Mouse (Mus musculus) hindlimb bud, embryonic 11.5 days (tissue): ENCODE measurements around the gene Lcp1.
A peak's percentile ranks its signal among the peaks of the same experiment; 100 is the strongest.
"Not testable (repeated sequence)": the region's sequence is repeated elsewhere in the genome, so short reads cannot be mapped to it uniquely, and the experiment has no call there.

ENCODE experiments used
- DNase-seq: peaks from one replicate; pipeline ENCODE4 v3.0.0-alpha.2; 2012; ENCODE audit warnings: low read depth, low spot score; ENCODE audit errors: extremely low spot score

Gene Lcp1

DNA sequence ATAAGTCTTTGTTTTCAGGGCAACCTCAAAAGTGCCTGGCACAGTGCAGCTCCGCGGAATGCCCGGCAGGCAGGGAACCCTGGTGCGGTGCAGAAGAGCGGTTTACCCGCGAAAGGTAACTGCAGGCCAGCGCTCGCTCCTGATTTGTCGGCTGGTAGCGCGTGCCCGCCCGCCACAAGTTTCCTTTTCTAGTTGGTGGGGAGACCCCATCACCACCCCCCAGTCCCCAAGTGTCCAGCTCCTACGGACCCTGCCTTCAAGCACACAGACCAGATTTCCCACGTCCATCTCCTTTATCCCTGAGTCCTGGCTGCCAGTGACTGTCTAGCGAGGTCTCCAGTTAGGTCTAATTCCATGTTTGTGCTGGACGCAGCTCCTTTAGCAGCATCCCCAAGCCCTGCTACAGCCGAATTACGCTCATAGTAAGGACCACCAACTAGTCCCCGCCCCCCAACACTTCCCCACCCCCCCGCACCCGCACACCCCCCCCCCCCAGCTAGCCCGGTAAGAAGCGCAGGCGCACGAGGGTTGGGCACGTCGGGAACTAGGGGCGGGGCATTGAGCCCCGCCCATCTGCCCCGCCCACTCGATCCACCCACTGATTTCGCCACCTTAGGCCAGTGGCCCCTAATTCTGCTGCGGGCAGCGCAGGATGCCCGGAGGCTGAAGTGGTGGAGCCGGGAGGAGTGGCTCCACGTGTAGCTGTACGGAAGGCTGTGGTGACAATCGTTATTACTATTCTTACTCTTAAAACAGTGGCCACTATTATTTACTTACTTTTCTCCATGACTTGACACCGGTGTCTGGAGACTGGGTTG lies at the start of gene Lcp1, which contains the start of gene Lrrc63:
Lcp1 (plus strand) TSS at position 601 of the 818 bp plus-strand sequence.
Lrrc63 (minus strand) TSS at position 381 of the 818 bp plus-strand sequence.
- DNase-seq: peak; percentile 54

DNA sequence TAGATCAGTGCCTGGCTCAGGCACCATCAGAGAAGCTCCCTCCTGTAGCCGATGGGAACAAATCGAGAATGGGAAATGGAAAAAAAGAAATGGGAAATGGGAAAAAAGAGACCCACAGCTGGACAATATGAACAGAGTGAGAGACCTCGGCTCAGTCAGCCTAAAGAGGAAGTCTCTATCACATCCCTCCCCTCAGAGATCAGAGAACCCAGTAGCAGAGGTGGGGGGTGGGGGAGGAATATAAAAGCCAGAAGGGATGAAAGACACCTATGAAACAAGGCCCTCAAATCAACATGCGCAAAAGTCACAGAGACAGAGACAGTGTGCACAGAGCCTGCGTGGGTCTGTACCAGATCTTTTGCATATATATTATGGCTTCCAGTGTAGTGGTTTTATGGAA lies 27.9 kb upstream of the Lcp1 start:
- DNase-seq: no peak

DNA sequence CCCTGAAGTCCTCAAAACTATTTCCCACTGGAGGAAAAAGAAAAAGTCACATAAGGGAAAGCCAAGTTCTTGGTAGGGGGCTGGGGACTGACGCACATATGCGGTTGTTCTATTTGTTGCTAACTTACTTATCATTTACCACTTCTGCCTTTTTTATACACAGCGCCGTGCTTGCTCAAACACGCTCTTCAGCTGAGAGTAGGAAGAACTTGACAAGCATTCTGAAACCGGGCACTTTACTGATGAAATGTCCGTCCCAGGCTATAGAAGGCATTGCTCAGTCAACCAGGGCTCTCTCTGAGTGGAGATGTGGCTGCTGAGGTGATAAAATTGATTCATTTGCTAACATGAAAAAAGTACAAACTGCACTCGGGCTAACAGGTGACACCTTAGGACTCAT lies 9.2 kb upstream of the Lcp1 start:
- DNase-seq: no peak

DNA sequence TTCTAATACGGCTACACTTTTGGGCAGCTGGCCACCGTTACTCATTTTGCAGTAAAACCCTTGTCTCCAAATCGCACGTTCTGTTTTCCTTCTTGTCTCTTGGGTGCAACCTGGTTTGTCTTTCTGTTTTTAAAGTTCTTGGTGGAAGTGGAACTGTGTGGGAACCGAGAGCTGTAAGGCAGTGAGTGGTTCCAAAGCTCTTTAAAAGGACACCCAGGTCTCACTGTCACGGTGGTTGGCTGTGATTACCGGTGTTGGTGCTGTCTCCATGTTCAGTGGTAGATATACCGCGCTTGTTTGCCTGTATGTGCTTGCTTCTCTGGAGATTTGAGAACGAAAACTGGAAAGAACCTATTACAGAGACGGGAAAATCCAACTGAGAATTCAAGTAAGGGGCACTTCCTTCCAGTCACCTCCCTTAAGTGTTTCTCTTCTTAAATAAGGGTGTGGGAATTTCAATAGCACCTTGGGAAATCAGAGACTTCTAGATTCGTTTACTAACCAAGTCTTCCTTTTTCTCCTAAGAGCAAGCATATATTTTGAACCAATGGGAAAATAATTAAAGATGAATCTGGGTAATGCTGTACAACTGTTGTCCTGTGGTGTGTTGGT lies 529 bp downstream of the Lcp1 start:
- no peak for DNase-seq

DNA sequence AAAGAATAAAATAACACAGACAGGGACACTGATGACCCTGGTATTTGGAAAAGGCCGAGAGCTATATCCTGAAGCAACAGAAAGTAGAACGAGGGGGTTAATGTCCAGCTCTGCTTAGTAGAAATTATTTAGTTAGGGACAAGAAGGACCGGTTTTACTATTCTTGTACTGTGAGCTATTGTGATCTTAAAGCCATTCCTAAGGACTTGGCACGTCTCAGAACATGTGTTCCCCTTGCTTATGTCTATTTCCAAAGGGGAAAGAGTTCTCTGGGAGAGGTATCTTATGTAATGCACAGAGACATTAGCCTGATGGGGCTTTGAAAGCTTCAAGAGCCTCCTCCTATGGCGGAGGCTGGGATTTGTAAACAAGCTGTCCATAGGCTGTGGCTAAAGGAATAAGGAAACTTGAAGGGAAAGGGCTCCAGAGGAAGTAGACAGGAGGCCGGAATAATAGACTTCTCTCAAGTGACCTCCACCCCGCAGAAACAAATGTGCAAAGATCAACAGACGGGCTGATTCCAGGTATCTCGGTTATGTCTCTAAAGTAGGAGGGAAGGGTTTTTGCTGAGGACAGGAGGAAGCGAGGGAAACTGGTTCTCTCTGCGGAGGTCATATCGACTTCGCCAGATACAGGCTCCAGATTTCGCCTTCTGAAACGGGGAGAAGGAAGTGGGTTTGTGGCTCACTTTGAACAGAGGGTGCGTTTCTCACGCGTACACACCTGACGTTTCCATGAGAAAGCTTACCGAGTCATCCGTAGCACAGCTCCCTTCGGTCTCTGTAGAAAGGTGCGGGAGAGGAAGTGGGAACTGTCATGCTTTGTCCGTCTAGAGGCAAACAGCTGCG lies 5.4 kb downstream of the Lcp1 start:
- no peak for DNase-seq

DNA sequence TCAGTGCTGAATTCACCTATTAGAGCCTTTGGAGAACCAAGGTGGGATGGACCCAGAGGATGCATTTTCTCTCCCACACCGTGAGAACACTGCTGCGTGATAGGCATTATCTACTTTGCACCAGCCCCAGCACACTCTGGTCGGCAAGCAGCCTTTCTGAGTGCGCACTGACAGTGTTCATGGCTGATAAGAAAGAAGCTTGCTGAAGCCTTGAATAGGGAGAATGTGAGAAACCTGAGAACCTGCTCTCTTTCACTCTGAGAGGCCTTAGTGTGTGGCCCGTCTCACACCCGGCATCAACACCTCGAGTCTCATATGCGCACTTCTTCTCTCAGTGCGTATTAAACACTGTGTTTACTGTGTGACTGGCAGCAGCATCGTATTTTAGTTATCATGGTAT lies 7.6 kb downstream of the Lcp1 start:
- DNase-seq: no peak

DNA sequence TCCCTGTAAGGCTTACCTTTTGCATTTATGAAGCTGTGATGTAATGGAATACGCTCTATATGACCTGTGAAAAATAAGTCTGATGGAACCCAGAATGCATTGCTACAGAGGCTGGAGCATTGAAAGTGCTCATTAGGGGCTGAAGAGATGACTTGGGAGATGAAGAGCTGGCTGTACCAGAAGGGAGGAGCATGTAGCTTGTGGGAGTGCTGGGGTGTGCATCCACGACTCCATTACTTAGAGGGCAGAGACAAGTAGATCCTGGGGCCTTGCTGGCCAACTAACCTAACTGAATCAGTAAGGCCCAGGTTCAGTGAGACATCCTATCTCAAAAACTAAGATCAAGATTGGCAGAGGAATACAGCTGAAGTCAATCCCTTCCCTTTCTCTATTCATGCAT lies 8.3 kb downstream of the Lcp1 start:
- no peak for DNase-seq

DNA sequence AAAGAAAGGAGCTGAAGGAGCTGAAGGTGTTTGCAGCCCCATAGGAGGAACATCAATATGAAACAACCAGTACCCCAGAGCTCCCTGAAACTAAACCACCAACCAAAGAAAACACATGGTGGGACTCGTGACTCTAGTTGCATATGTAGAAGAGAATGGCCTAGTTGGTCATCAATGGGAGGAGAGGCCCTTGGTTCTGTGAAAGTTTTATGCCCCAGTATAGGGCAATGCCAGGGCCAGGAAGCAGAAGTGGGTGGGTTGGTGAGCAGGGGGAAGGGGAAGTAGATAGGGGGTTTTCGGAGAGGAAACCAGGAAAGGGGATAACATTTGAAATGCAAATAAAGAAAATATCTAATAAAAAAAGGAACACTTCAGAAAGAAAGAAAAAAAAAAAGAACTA lies 16.8 kb downstream of the Lcp1 start:
- DNase-seq: not testable (repeated sequence)

DNA sequence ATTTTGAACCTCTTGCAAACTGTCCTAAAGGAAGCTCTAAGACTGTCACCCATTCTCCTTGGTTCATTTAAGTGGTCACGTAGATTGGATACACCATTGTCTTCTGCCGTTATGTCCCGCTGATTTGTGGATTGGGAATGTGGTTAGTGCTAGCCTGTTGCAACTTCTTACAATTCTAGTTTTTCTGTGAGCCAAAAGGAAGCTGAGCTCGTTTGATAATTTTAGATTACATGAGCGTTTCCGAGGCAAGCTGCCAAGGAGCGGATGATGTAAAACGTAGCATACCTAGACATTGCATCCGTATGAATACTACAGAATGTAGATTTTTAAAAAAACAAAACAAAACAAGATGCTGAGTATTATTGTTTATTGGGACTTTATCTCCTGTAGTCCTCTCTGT lies 17.3 kb downstream of the Lcp1 start:
- no peak for DNase-seq

DNA sequence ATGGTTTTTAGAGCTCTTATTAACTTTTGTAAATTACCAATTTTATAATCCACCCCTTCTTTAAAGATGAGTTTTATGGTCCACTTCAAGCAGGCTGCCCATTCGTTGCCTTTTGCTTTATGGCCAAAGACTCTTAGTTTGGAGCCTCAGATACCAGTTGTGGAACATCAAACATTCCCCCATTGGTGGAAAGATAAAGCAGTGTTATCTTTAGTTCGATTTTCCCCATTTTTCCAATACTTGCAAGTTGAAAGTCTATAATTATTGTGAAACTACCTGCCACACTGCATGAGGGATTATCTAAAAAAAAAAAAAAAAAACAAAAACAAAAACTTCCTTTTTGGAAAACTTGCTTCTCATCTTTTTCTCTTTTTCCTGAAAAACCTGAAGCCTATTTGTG lies 19.8 kb downstream of the Lcp1 start:
- DNase-seq: no peak

DNA sequence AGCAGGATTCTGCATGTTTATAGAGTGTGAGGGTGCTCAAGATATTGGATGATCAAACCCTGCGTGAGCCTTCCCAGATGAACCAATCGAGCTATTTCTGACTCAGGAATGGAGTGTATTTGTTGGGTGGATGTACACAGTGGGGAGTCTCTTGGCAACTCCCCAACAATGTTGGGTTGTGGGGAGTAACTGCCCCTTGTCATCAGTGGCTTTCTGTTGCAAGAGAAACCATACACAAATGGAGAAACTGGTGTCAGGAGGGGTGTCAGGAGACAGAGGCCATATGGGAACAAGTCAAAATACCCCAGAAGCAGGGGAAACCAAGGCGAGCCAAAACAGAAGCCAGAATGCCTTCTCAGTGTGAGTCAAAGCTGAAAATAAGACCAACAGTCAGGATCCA lies 20.2 kb downstream of the Lcp1 start:
- no peak for DNase-seq

DNA sequence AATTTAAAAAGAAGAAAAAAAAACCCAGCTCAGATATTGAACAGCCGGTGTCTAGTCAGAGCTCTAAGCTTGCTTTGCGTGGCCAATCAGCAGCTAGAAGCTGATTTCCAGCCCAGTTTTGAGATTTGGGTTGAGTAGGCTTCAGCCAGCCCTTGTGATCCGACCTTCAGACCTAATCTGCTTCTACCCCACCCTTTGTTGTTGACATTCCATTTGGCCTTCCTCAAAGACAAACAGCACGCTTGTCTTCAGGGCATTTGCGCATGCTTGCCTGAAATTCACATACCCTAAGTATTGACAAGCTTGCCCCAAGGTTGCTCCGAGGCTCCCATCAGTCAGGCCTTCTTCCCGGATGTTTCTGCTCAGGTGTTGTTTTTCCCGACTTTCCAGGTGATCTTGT lies 23.6 kb downstream of the Lcp1 start:
- no peak for DNase-seq

DNA sequence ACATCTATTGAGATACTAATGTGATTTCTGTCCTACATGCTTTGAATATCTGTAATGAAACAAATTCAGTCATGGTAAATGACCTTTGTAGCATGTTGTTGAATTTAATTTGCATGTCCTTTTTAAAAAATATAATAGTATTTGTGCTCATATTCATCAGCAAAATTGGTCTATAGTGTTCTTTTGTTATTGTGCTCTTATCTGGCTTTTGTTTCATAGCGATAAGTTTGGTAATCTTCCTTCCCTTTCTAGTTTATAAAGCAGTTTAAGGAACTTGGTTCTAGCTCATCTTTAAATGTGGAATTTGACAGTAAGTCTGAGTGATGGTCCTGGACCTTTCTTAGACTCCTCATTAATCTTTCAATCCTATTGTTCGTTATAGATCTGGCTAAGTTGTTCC lies 28.5 kb downstream of the Lcp1 start:
- no peak for DNase-seq

DNA sequence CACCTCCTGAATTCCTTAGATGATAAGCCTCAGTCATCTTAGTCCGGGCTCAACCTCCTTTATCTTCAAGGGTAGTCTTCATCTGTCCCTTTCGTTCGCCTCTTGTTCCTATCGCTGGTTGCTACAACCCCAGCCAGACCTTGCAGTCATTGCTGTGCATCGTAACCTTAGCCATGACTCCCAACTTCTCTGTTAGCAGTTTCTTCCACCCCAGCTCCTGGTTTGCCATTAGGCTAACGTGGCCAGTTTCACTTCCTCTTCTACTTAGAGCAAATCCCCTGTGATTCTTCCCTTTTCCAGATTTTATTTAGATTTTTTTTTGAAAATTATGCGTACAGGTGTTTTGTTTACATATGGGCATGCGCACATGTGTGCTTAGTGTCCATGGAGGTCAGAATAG lies 33.0 kb downstream of the Lcp1 start:
- DNase-seq: no peak

DNA sequence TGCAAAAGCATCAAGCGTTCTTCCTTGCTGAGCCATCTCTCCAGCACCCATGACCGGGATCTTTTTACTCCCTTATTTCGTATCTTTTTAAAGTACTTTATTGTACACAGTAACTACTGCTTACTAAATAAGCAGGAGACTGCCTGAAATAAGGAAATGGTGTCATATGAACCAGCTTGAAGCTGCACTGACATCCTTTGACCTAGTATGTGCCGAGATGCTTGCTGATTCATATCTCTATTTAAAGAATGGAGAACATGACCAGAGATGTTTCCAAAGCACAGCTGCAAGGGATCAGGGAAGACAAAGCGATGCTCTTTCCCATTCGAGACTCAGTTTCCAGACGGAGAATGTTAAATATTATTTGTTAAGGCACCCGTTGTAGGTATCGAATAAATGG lies 33.4 kb downstream of the Lcp1 start:
- DNase-seq: no peak

DNA sequence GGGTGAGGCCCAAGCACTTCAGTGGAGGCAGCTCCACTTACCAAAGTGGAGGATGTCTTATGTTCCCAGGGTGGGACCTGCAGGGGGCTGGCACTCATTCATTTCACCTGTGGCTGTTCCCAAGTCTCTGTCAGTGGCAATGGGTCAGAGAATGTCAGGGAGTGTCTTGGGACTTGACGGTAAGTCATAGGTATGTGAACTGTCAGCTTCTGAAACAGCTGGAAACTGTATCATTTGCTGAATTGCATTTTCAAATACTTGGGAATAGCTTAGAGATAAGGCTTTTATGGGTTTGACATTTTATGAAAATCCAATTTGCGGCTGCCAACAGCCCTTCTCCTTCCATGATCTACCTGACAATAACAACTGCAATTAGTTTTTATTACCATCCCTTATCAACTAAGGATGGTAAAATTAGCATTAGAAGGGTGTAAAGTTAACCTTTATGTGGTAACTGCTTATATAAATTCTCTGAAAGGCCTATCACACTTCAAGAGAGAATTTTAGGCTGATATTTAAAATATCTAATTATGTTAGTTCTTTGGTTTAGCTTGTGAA lies 34.8 kb downstream of the Lcp1 start:
- no peak for DNase-seq

DNA sequence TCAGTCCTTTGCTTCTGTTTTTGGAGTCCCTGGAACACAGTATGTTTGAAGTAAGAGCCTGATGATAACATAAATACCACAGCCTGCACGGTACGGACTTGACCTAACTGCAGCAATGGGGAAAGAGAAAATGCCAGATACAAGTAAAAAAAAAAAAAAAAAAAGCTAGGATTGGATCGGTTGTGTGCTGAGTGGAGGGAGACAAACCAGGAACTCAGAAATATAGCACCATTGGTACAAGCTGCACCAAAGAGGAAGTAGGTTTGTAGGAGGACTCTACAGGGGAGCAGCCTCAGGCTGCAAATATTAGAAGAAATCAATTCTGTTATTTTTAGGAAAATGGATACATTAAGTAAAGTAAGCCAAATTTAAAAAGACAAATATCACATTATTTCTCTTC lies 37.6 kb downstream of the Lcp1 start:
- DNase-seq: no peak

DNA sequence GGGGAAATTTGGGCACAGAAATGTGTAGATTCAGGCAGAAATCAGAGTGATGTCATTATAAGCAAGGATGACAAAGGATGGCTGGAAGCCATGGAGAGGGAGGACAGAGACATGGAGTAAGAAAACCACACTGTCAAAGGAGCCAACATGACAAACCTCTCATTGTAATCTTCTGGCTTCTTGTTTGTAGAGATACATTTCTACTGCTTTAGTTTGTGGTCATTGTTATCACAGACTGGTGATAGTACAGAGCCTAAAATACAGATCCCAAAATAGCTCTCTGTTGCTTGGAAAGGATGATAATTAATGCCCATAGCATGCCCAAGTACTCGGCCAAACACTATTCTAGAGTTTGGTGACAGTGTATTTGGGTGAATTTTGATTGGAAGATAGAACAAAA lies 39.6 kb downstream of the Lcp1 start:
- no peak for DNase-seq

DNA sequence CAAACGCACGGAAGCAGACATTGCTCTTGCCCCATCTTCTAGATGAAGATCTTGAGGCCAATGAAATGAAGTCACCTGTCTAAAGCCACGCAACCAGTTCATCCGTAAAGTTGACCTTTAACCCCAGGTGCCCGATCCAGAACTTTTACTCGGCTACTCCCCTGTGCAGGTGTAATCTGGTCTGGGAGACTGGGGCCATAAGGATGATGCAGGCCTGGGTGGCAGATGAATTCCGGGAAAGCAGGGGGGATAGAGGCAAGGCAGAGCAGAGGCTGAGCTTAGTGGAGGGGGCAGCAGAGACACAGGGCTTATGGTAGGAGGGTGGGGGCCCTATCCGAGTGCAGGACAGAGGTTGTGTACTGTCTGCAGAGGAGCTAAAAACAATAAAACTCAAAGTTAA lies 43.4 kb downstream of the Lcp1 start:
- no peak for DNase-seq

DNA sequence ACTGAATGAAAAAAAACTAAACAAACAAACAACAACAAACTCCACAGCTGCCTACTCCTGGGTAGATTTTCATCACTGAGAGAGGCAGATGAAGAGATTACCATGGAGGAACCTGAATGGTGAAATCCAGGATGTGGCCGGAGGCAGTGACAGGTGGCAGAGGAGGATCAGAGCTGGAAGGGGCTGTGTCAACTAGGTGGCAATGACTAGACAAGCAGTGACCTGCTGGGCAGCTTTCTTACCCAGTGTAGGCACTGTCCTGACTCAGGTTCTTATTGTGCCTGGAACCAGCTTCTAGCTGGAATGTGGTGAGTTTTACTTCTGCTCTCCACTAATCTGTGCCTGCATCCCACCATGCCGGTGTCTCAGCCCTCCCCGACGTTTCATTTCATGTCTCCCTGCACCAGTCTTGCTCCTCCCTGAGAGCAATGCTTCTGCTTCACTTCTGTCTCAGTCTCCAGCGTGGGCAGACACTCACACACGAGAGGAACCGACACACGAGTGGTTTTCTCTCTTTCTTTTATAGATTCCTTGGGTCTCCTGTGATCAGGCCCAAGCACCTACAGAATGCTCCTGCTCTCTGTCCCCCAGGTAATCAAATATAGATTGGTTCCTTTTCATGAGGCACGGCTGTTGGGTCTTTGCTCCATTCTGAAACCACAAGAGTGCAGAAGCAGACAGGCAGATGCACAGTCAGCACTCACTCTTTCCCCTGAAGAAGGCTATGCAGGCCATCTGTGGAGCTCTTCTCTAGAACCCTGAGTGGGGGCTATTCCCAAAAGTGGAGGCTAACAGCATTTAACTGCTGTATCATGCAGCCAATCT lies 44.0 kb downstream of the Lcp1 start:
- no peak for DNase-seq

DNA sequence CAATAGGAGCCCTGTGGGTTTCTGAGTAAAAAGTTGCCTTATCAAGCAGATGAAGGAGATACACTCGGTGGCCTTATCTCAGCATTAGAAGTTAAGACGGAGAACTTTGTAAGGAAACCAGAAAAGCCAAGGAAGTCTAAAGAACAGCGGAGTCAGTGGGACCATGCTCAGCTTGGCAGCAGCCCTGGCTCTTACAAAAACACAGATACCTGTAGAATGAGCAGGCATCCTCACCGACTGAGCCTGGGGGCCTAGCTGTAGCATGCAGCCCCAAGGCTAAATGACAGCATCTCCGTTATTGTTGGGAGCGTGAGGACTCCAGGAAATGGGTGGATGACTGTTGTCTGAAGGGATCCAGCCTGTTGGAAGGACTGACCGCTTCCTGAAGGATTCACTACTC lies 44.9 kb downstream of the Lcp1 start:
- no peak for DNase-seq
